Mouse (Mus musculus) liver, embryonic 11.5 days (tissue): ENCODE results near the gene Ncf1. TPM values are rescaled to one million over a fixed set of nuclear protein-coding genes. Genes with fewer than 3 reads are reported as not detected.

Experiments
- ATAC-seq: fragments of 200-750 bp; cut with Nextera tagmentation; replicated peaks from 2 replicates; pipeline ENCODE4 v1.8.0; 2017; ENCODE audit warnings: moderate number of reproducible peaks, mild to moderate bottlenecking, moderate TSS enrichment, moderate library complexity; ENCODE audit not compliant: low FRiP score
- DNase-seq: peaks from one replicate; pipeline ENCODE4 v3.0.0-alpha.2; 2017; ENCODE audit warnings: low spot score
- H3K27ac ChIP-seq: fragments of 300-500 bp; sonication (generic); 2 replicates; pipeline ENCODE4 v1.5.1; 2014; ENCODE audit warnings: mild to moderate bottlenecking, low read depth, low read length, control low read depth
- H3K27me3 ChIP-seq: fragments of 300-500 bp; sonication (generic); replicated peaks from 2 replicates; pipeline ENCODE4 v1.6.1; 2014; ENCODE audit warnings: low read length, mixed read lengths; ENCODE audit not compliant: control insufficient read depth, insufficient read depth
- H3K36me3 ChIP-seq: fragments of 300-500 bp; sonication (generic); 2 replicates; pipeline ENCODE4 v1.6.1; 2014; ENCODE audit warnings: mild to moderate bottlenecking, low read length, moderate library complexity, mixed read lengths; ENCODE audit not compliant: control insufficient read depth, insufficient read depth
- H3K4me1 ChIP-seq: fragments of 300-500 bp; sonication (generic); replicated peaks from 2 replicates; pipeline ENCODE4 v1.6.1; 2014; ENCODE audit warnings: low read length, mixed read lengths; ENCODE audit not compliant: control insufficient read depth, insufficient read depth
- H3K4me2 ChIP-seq: fragments of 300-500 bp; sonication (generic); 2 replicates; pipeline ENCODE4 v1.6.1; 2014; ENCODE audit warnings: mild to moderate bottlenecking, control low read depth, moderate library complexity
- H3K4me3 ChIP-seq: fragments of 300-500 bp; sonication (generic); 2 replicates; pipeline ENCODE4 v1.5.1; 2014; ENCODE audit warnings: low read depth, low read length, control low read depth
- H3K9ac ChIP-seq: fragments of 300-500 bp; sonication (generic); 2 replicates; pipeline ENCODE4 v1.6.1; 2014; ENCODE audit warnings: low read depth, low read length, control low read depth
- H3K9me3 ChIP-seq: fragments of 300-500 bp; sonication (generic); 2 replicates; pipeline ENCODE4 v1.6.1; 2016; ENCODE audit warnings: low read length, inconsistent platforms, mixed read lengths; ENCODE audit not compliant: control insufficient read depth
- WGBS: fragments of 180-500 bp; shearing (Covaris S2); extraction: QIAGEN DNeasy Blood & Tissue Kit; methylation state at CpG from one replicate; pipeline ENCODE4 v1.1.7; 2014; 5-methylcytosine and 5-hydroxymethylcytosine counted together
- polyA plus RNA-seq: library from polyadenylated mRNA; unstranded; fragments of >200 nt; fragmentation: Nextera tagmentation; extraction: Ambion mirVana; gene quantifications from 2 replicates; pipeline ENCODE4 v1.2.1, GENCODE M21; 2014

Gene Ncf1
- polyA plus RNA-seq, 1 experiment from 2014 or later, result 11.7 TPM

DNA sequence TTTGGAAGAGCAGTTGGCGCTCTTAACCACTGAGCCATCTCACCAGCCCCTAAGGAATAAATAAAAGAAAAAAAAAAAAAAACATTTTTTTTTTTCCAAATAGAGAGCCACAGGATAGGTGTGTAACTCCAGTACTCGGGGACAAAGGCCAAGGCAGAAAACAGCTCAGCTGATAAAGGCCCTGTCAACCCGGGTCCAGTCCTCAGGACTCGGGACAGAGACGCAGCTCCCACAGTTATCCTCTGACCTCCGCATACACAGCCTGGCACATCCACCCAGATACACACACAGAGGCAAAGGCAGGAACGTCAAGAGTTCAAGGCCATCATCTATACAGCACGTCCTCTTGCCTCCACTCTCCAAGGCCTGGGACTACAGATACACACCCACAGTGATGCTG lies 59.3 kb downstream of the Ncf1 start:
- 87% methylated on average over 8 of the region's 8 CpGs for WGBS
- peaks cover 19% of the 10 kb centered on the region for H3K36me3 ChIP-seq
- H3K9ac ChIP-seq, result no peak overlapping the region
- ATAC-seq (no peak), DNase-seq (no peak)
- no peaks in the 10 kb centered on the region for H3K27me3 ChIP-seq
- H3K4me3 ChIP-seq, result no peak overlapping the region
- no peak overlapping the region for H3K4me2 ChIP-seq
- H3K4me1 ChIP-seq, result peaks cover 8% of the 10 kb centered on the region
- no peaks in the 10 kb centered on the region for H3K9me3 ChIP-seq
- no peak overlapping the region for H3K27ac ChIP-seq

Other genes with a start within 250 kb of the Ncf1 start
- gene Castor2, start 129.9 kb downstream of the Ncf1 start, polyA plus RNA-seq, result 1.8 and 2.1 TPM in 2 replicates
- 39.1 and 43.8 TPM in 2 replicates for gene Rcc1l, start 52.9 kb downstream of the Ncf1 start, polyA plus RNA-seq
- gene Gtf2ird2, start 45.6 kb downstream of the Ncf1 start, polyA plus RNA-seq, result 5.1 and 5.9 TPM in 2 replicates
- gene Gtf2i, start 85.1 kb upstream of the Ncf1 start, polyA plus RNA-seq, result 108 and 115 TPM in 2 replicates
- 46.7 and 51.8 TPM in 2 replicates for gene Gtf2ird1, start 227.1 kb upstream of the Ncf1 start, polyA plus RNA-seq